Mouse (Mus musculus) leukemia stem cell, adult 10-12 weeks (primary cell): Measurements from ENCODE around the gene Vmn2r43. TPM values are rescaled to one million over a fixed set of nuclear protein-coding genes. Genes with fewer than 3 reads are reported as not detected.

ENCODE experiments used
- polyA plus RNA-seq: library from polyadenylated mRNA; stranded (reverse); fragments of >175 nt; gene quantifications from 2 replicates; pipeline ENCODE4 v1.2.3, GENCODE M21; 2012; ENCODE audit warnings: low replicate concordance

Vmn2r43 gene
- not detected in 2 replicates for polyA plus RNA-seq

DNA sequence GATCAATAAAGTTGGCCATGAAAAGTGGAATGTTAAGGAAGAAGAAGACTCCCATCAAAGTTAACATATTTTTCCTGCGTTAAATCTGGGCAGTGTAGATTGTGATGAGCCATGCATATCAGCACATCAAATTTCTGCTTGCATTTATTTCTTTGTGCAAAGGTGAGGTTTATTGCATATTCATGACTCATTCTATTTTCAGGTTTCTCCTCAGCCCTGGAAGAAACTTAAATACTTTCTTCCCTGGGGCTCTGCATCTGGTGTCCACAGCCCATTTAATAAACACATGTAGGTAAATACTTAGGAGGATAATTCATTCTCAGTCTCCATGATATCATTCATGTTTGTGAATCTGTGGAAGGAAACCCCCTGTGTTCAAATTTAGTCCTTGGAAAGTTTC is at the start of gene Vmn2r43:
Vmn2r43 (minus strand) TSS at position 101 of the 400 bp plus-strand sequence.

DNA sequence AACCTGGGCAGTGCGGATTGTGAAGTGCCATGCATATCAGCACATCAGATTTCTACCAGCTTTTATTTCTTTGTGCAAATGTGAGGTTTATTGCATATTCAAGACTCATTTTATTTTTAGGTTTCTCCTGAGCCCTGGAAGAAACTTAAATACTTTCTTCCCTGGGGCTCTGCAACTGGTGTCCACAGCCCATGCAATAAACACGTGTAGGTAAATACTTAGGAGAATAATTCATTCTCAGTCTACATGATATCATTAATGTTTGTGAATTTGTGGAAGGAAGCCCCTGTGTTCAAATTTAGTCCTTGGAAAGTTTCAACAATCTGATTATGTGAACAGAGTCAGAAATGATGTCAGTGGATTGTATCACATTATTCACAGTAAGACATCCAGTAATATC is 60.2 kb downstream of the Vmn2r43 start, which contains the start of gene Vmn2r42:
Vmn2r42 (minus strand) TSS at position 101 of the 400 bp plus-strand sequence.

Other genes with a start within 250 kb of the Vmn2r43 start
- gene Vmn2r41, start 98.9 kb downstream of the Vmn2r43 start, polyA plus RNA-seq = not detected in 2 replicates
- gene Vmn2r42, start 60.3 kb downstream of the Vmn2r43 start, polyA plus RNA-seq = 0.05 TPM in 1 of 2 replicates, not detected in the other
- gene Vmn2r44, start 122.7 kb upstream of the Vmn2r43 start, polyA plus RNA-seq = 0.06 TPM in 1 of 2 replicates, not detected in the other
- not detected in 2 replicates for gene Vmn2r45, start 228.5 kb upstream of the Vmn2r43 start, polyA plus RNA-seq